Mouse (Mus musculus) left cerebral cortex, adult 2 months (tissue): ENCODE measurements around the gene Fars2. TPM values are rescaled to one million over a fixed set of nuclear protein-coding genes. Genes with fewer than 3 reads are reported as not detected.
A peak's percentile ranks its signal among the peaks of the same experiment; 100 is the strongest.

Experiments used
- DNase-seq, 2 experiments: peaks; one replicate each; pipeline ENCODE4 v3.0.0; 2021 to 2022; ENCODE audit warnings: low spot score in 2 of 2, mixed read lengths in 1 of 2; ENCODE audit errors: extremely low spot score in 1 of 2
- H3K27ac ChIP-seq: fragments of 200-600 bp; 2 replicates; pipeline ENCODE4 v1.8.1; 2022
- H3K4me3 ChIP-seq: fragments of 200-600 bp; 2 replicates; pipeline ENCODE4 v1.8.1; 2022
- CTCF ChIP-seq: fragments of 200-600 bp; IDR thresholded peaks from 2 replicates; pipeline ENCODE4 v1.8.1; 2022; ENCODE audit warnings: antibody characterized with exemption, mild to moderate bottlenecking, moderate library complexity
- intact Hi-C: fragments of 180-260 bp; cut with DNase I; formaldehyde crosslinking; loops from one replicate; pipeline ENCODE4 v1.15.1; 2025
- total RNA-seq, 2 experiments: library from RNA; stranded (reverse); gene quantifications; 2 replicates each; pipeline ENCODE4 v1.2.3; 2021

Gene Fars2
- total RNA-seq, 2 experiments from 2014 or later: 34.4 to 40.7 TPM

DNA sequence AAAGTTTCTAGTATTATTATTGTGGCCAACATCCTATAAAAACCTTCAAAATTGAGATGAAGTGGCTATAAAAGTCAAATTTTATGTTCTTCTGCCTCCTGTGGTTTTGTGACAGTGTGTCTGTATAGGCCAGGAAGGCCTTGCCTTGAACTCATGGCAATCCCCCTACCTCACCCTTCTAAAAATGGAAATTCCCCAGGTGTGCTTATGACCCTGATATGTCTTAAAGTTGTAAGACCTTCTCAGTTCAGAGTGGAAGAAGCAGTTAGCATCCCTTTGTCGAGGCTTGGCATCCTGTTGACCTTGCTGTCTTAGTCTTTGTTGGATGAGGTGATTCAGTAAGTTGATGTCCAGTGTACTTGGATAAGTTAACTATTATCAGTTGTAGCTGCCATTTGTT lies 82.1 kb downstream of the Fars2 start:
- DNase-seq: no peak
- H3K4me3 ChIP-seq: no peak overlapping the region
- H3K27ac ChIP-seq: no peak overlapping the region
- intact Hi-C loops: no loop called here
- no peak for TF ChIP-seq CTCF

DNA sequence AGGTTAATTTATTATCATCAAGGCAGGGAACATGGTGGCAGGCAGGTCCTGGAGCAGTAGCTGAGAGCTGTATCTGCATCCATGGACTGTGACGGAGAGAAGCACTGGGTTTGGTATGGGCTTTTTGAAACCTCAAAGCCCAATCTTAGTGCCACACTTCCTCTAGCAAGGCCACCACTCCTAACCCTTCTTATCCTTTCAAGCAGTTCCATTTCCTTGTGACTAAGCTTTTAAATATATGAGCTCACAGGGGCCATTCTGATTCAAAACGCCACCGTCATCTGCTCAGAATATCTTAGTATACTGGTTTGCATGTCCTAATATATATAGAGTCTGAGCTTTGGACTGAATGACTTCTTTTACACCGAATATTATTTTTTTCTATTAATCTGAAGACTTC lies 83.2 kb downstream of the Fars2 start:
- DNase-seq: no peak
- TF ChIP-seq CTCF: no peak
- H3K27ac ChIP-seq: no peak overlapping the region
- H3K4me3 ChIP-seq: no peak overlapping the region
- intact Hi-C loops: no loop called here

GRCm38 (mm10) chr13:36202496-36202895 lies 85.3 kb downstream of the Fars2 start:
- H3K27ac ChIP-seq: no peak overlapping the region
- no peak for TF ChIP-seq CTCF
- intact Hi-C loops: no loop called here
- H3K4me3 ChIP-seq: no peak overlapping the region
- no peak for DNase-seq

DNA sequence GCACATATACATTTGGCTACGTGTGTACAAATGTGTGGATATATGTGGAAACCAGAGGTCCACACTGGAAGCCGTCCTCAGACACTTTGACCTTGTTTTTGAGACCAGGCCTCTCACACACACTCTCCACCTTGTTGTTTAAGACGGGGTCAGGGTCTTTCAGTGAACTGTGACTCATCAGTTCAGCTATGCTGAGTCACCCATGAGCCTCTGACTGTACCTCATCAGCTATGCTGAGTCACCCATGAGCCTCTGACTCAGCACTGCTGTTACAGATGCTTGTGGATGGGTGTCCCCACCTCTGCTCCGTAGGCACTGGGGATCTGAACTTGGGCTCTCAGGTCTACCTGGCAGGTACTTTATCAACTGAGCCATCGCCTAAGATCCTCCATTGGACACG lies 85.8 kb downstream of the Fars2 start:
- no peak for DNase-seq
- intact Hi-C loops: no loop called here
- Histone ChIP-seq H3K27ac (no peak overlapping the region), H3K4me3 (no peak overlapping the region)
- no peak for TF ChIP-seq CTCF

DNA sequence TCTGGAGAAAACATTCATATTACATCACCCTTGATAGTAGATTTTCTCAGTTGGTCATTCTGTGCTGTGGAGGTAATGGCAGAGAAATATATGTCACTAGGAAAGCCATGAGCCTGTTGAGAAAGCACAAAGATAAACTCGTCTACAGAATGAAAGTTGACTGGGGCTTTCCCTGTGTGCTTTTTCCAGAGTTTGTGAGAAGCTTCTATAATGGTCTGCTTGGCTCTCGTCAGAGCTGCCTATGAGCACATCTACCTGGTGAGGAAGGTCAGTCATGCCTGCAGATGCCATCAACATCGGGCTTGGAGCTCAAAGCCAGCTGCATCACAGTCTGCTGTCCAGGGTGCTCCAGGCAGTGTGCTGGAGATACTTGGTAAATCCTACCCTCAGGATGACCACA lies 87.1 kb downstream of the Fars2 start:
- Histone ChIP-seq H3K4me3 (no peak overlapping the region), H3K27ac (no peak overlapping the region)
- TF ChIP-seq CTCF: no peak
- intact Hi-C loops: no loop called here
- no peak for DNase-seq

GRCm38 (mm10) chr13:36210965-36211364 lies 93.8 kb downstream of the Fars2 start:
- DNase-seq: no peak
- Histone ChIP-seq H3K27ac (no peak overlapping the region), H3K4me3 (no peak overlapping the region)
- intact Hi-C loops: no loop called here
- TF ChIP-seq CTCF: no peak

DNA sequence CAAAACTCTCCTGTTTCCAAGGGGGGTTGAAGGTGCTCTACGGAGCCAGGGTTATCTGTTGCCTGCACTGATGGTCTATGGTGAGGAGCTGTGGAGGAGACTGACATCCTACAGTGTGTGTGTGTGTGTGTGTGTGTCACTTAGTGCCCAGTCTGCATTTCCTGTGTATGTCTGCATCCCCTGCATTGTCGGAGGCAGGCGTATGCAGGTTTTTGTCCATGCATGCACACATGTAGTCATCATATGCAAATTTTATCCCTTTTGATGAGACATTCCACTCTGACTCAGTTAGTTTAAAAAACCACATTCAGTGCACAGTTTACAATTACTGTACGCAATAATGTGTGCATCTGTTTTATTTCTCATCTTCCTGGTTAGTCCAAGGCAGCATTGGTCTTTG lies 96.8 kb downstream of the Fars2 start:
- DNase-seq: no peak
- H3K27ac ChIP-seq: no peak overlapping the region
- no peak overlapping the region for H3K4me3 ChIP-seq
- intact Hi-C loops: no loop called here
- TF ChIP-seq CTCF: no peak

DNA sequence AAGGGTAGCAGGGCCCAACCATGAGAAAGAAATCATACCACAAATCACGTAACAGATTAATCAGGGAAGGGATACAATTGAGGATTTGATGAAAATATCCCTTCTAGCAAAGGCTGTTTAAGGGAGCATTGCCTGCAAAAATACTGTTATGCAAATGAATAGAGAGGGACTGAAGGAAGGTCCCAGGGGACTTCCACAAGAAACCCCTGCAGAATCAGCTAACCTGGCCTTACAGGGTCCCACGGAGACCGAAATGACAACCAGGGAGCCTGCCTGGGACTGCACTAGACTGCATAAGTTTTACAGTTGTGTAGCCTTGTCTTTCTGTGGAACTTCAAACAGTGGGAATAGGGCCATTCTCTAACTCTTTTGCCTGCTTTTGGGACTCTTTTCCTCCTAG lies 98.8 kb downstream of the Fars2 start:
- intact Hi-C loops: no loop called here
- no peak for DNase-seq
- Histone ChIP-seq H3K27ac (no peak overlapping the region), H3K4me3 (no peak overlapping the region)
- no peak for TF ChIP-seq CTCF

- Histone ChIP-seq H3K27ac (no peak overlapping the region), H3K4me3 (no peak overlapping the region)
- intact Hi-C loops: no loop called here
- TF ChIP-seq CTCF: no peak
- no peak for DNase-seq
Observed at GRCm38 (mm10) chr13:36218347-36218746, 101.1 kb downstream of the Fars2 start.

- TF ChIP-seq CTCF: no peak
- no peak overlapping the region for H3K4me3 ChIP-seq
- DNase-seq: no peak
- no peak overlapping the region for H3K27ac ChIP-seq
- intact Hi-C loops: no loop called here
Observed at GRCm38 (mm10) chr13:36219506-36219905, 102.3 kb downstream of the Fars2 start.

DNA sequence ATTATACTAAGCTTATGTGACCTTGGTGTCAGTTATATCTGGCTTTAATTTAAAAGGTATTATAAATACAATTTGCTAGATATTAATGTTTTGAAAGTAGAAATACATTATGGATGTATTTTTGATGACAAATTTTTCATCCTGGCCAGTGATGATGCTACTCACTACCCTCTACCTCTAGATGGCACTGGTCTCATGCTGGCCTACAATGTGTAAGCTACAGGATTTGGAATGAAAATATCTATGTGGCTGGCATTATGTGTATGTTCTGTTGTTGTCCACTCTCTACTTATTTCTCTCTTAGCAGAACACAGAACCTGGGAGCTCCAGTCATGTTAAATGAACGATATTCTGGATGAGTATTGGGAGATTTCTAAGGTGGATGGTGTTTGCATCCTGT lies 104.7 kb downstream of the Fars2 start:
- intact Hi-C loops: loop anchor here (5.0 kb wide), 1 partner anchor 1090 kb away; no protein-coding TSS in a partner anchor
- Histone ChIP-seq H3K27ac (no peak overlapping the region), H3K4me3 (no peak overlapping the region)
- TF ChIP-seq CTCF: peak; percentile 79
- DNase-seq: no peak

DNA sequence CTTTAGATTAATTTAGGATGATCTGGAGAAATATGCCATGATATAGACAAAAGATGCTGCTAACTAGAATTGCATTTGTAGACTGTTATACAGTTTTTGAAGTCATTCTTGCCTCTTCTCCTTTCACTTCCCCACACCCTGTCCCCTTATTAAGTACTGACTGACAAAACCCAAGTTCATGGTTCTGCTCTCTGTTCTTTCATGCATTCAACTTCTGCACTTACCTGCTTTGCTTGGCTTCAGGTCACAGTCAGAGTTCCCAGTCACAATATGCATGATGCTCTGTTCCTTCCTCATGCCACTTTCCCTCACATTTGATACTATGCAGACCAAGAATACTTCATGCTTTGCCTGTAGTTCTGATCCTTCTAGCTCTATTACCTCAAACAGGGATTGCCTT lies 105.5 kb downstream of the Fars2 start:
- H3K27ac ChIP-seq: no peak overlapping the region
- no peak for TF ChIP-seq CTCF
- no peak for DNase-seq
- H3K4me3 ChIP-seq: no peak overlapping the region
- intact Hi-C loops: loop anchor here (5.0 kb wide), 1 partner anchor 1090 kb away; no protein-coding TSS in a partner anchor

- DNase-seq: no peak
- TF ChIP-seq CTCF: no peak
- intact Hi-C loops: loop anchor here (5.0 kb wide), 1 partner anchor 1088 kb away; no protein-coding TSS in a partner anchor
- Histone ChIP-seq H3K27ac (no peak overlapping the region), H3K4me3 (no peak overlapping the region)
Observed at GRCm38 (mm10) chr13:36224431-36224830, 107.2 kb downstream of the Fars2 start.

- TF ChIP-seq CTCF: no peak
Observed at GRCm38 (mm10) chr13:36242261-36242660, 125.0 kb downstream of the Fars2 start.

More at GRCm38 (mm10) chr13:36242261-36242660, 125.0 kb downstream of the Fars2 start:
- no peak for DNase-seq
- no peak overlapping the region for H3K4me3 ChIP-seq
- intact Hi-C loops: no loop called here
- H3K27ac ChIP-seq: no peak overlapping the region
